Mouse (Mus musculus) heart, embryonic 10.5 days (tissue): Measurements from ENCODE around the gene Pdlim5. TPM values are rescaled to one million over a fixed set of nuclear protein-coding genes. Genes with fewer than 3 reads are reported as not detected.

Experiments used
- DNase-seq: peaks from one replicate; pipeline ENCODE4 v3.0.0-alpha.2; 2017; ENCODE audit warnings: low spot score
- H3K27ac ChIP-seq: fragments of 300-500 bp; sonication (generic); 2 replicates; pipeline ENCODE4 v1.5.1; 2016; ENCODE audit warnings: mild to moderate bottlenecking
- H3K27me3 ChIP-seq: fragments of 300-500 bp; sonication (generic); 2 replicates; pipeline ENCODE4 v1.6.1; 2016; ENCODE audit warnings: mild to moderate bottlenecking; ENCODE audit not compliant: poor library complexity, insufficient read depth, severe bottlenecking
- H3K36me3 ChIP-seq: fragments of 300-500 bp; sonication (generic); 2 replicates; pipeline ENCODE4 v1.6.1; 2016; ENCODE audit warnings: mild to moderate bottlenecking, moderate library complexity
- H3K4me1 ChIP-seq: fragments of 300-500 bp; sonication (generic); 2 replicates; pipeline ENCODE4 v1.6.1; 2016; ENCODE audit warnings: mild to moderate bottlenecking
- H3K4me3 ChIP-seq: fragments of 300-500 bp; sonication (generic); 2 replicates; pipeline ENCODE4 v1.5.1; 2016; ENCODE audit warnings: mild to moderate bottlenecking, moderate library complexity
- H3K9me3 ChIP-seq: fragments of 300-500 bp; sonication (generic); 2 replicates; pipeline ENCODE4 v1.6.1; 2016; ENCODE audit warnings: mild to moderate bottlenecking, moderate library complexity
- WGBS: fragments of 180-500 bp; shearing (Covaris S2); methylation state at CpG from one replicate; pipeline ENCODE4 v1.1.7; 2016; 5-methylcytosine and 5-hydroxymethylcytosine counted together
- polyA plus RNA-seq: library from polyadenylated mRNA; unstranded; fragments of >200 nt; fragmentation: Nextera tagmentation; extraction: Ambion mirVana; gene quantifications from 2 replicates; pipeline ENCODE4 v1.2.1, GENCODE M21; 2016

Gene Pdlim5
- polyA plus RNA-seq, 1 experiment from 2014 or later, result 162 TPM

DNA sequence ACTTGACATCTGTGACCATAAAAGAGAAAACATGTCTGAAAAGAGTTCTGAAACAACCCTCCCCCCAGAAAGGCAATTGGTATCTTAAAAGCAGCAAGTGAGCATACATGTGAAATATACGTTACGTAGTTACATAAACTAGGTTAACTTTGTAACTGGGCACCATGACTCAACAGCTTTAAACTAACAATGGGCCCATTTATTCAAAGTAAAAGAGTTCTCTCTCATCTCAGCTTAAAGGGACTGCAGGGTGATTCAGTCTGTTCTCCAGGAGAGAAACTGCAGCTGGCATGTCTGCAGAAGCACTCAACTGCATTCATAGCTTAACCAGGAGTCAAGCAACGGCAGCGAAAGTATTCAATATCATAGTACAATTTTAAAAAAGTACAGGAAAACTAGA, 7.3 kb downstream of the Pdlim5 start:
- no peak overlapping the region for H3K27ac ChIP-seq
- no peaks in the 10 kb centered on the region for H3K27me3 ChIP-seq
- no peaks in the 10 kb centered on the region for H3K9me3 ChIP-seq
- H3K4me3 ChIP-seq, result no peak overlapping the region
- no peak for DNase-seq
- peaks cover 20% of the 10 kb centered on the region for H3K4me1 ChIP-seq
- WGBS, result 72% methylated on average over 4 of the region's 4 CpGs
- peaks cover 28% of the 10 kb centered on the region; the same call in 1 of the 2 replicates for H3K36me3 ChIP-seq

- Histone ChIP-seq H3K27ac (no peak overlapping the region), H3K4me3 (no peak overlapping the region), H3K9me3 (no peaks in the 10 kb centered on the region), H3K27me3 (no peaks in the 10 kb centered on the region), H3K36me3 (peaks cover 30% of the 10 kb centered on the region; the same call in 1 of the 2 replicates), H3K4me1 (peaks cover 20% of the 10 kb centered on the region)
- 93% methylated on average over 4 of the region's 4 CpGs for WGBS
- no peak for DNase-seq
These were observed 9.0 kb downstream of the Pdlim5 start for GRCm38 (mm10) chr3:142386505-142386904.

DNA sequence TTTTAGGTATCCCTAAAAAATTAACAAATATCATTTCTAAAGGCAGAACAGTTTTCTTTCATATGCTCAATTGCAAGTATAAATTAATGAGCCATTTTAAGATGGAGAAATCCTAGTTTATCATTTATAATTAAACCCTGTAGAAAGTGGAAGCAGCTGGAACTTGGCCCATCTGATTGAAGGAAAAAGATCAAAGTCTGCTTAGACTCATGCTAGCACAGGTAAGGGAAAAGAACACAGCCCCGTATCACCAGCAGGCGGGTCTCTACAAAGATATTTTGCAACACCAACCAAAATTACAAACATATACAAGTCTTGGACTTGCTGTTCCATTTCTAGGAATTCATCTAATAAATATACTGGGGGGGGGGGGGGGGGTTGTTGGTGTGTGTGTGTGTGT, 9.8 kb downstream of the Pdlim5 start:
- Histone ChIP-seq H3K9me3 (no peaks in the 10 kb centered on the region), H3K4me3 (no peak overlapping the region), H3K27me3 (no peaks in the 10 kb centered on the region), H3K4me1 (peaks cover 16% of the 10 kb centered on the region), H3K27ac (no peak overlapping the region), H3K36me3 (peaks cover 23% of the 10 kb centered on the region; the same call in 1 of the 2 replicates)
- no peak for DNase-seq
- WGBS, result 92% methylated on average over 2 of the region's 2 CpGs

- H3K36me3 ChIP-seq, result peaks cover 22% of the 10 kb centered on the region; the same call in 1 of the 2 replicates
- peaks cover 4% of the 10 kb centered on the region; the same call in 1 of the 2 replicates for H3K4me1 ChIP-seq
- H3K9me3 ChIP-seq, result no peaks in the 10 kb centered on the region
- no peak for DNase-seq
- no peaks in the 10 kb centered on the region for H3K27me3 ChIP-seq
- no peak overlapping the region for H3K27ac ChIP-seq
- WGBS, result 71% methylated on average over 1 of the region's 1 CpGs
- no peak overlapping the region for H3K4me3 ChIP-seq
These were observed 18.9 kb downstream of the Pdlim5 start for GRCm38 (mm10) chr3:142376638-142377037.

DNA sequence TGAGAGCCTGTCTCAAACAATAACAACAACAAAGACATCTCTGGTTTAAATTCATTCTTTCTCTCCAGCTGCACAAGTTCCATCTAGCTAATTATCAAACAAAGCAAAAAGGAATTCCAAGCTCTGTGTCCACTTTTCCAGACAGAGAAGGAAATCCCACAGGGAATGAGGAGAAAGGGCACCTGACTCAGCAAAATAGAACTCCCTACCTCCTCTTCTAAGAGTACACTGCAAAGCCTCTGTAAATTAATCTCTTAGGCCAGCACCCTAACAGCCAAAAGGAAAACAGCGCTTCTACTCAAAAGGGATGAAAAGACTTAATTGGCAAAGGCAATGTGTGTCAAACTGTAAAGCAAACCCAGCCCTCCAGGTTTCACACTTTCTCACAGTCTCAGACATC, 20.4 kb downstream of the Pdlim5 start:
- H3K4me1 ChIP-seq, result 0 out of 2 replicates have a peak, but pooled peaks cover under 1% of the 10 kb centered on the region
- no peak overlapping the region for H3K27ac ChIP-seq
- H3K9me3 ChIP-seq, result no peaks in the 10 kb centered on the region
- WGBS, result 36% methylated on average over 1 of the region's 1 CpGs
- H3K36me3 ChIP-seq, result peaks cover 22% of the 10 kb centered on the region; the same call in 1 of the 2 replicates
- H3K4me3 ChIP-seq, result no peak overlapping the region
- no peaks in the 10 kb centered on the region for H3K27me3 ChIP-seq
- DNase-seq, result no peak

DNA sequence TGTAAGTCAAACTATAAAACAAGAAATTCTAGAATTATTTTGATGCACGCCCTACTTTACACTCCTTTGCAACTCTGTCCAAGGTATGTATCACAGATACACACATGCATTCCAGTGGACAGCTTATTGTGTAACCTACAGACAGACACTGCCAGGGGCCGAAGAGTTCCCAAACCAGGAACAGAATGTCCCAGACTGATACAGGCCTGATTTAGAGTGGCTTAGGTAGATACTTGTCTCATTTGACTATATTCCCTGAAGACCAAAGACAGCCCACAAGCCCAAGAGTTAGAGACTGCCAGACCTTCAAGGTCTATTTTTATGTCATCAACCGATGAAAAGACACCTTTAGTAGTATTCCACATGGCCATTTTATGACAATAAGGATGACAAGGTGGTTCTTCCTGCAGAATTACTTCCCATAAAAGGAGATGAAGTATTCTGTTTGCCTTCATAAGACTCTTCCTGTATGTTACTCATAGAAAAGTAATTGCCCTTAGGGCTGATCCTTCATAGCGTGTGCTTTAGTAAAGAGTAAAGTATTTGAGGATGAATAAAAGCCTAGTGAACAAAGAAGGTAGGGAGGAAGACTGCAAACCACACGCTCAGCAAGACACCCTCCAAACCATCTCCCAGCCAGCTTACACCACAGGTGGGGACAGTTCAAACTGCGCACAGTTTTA, 22.9 kb downstream of the Pdlim5 start:
- WGBS, result 93% methylated on average over 6 of the region's 6 CpGs
- Histone ChIP-seq H3K9me3 (no peaks in the 10 kb centered on the region), H3K27ac (no peak overlapping the region), H3K36me3 (peaks cover 8% of the 10 kb centered on the region; the same call in 1 of the 2 replicates), H3K4me3 (no peak overlapping the region), H3K27me3 (no peaks in the 10 kb centered on the region), H3K4me1 (peaks cover 5% of the 10 kb centered on the region; the same call in 1 of the 2 replicates)
- DNase-seq, result no peak

DNA sequence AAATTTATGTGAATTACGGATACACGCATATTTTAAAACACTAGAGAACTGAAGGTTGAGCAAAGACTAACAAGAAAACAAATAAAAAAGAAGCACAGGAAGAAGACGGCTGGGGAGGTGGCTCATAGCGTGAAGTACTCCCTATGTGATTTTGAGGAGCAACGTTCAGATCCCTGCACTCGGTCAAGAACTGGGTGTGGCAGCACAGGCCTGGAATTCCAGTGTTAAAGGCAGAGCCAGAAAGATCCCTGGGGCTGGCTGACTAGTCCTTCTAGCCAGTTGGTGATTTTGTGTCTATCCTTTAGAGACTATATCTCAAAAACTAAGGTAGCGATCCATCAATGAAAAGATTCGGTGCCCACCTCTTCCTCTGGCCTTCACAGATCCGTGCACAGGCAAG, 27.1 kb downstream of the Pdlim5 start:
- Histone ChIP-seq H3K27me3 (no peaks in the 10 kb centered on the region), H3K36me3 (peaks cover 7% of the 10 kb centered on the region; the same call in 1 of the 2 replicates), H3K4me1 (peaks cover 5% of the 10 kb centered on the region; the same call in 1 of the 2 replicates), H3K27ac (no peak overlapping the region), H3K9me3 (no peaks in the 10 kb centered on the region), H3K4me3 (no peak overlapping the region)
- no peak for DNase-seq
- 74% methylated on average over 9 of the region's 9 CpGs for WGBS

DNA sequence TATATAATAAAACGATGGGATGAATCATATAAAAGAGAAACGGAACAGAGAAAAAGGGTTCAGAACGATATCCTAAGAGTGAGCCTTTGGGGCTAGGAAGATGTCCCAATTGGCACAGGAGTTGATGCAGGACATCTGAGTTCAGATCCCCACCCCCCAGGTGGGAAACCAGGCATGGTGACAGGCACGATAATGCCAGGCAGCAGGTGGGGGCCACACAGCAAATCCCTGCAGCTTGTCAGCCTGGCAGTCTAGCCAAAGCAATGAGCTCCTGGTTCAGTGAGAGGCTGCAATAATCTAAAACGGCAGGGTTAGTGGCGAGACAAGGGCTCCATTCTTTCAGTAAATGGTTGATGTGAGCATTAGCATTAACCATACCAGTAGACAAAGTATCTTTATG, 33.4 kb downstream of the Pdlim5 start:
- Histone ChIP-seq H3K4me3 (no peak overlapping the region), H3K36me3 (0 out of 2 replicates have a peak, but pooled peaks cover 2% of the 10 kb centered on the region), H3K4me1 (0 out of 2 replicates have a peak, but pooled peaks cover 2% of the 10 kb centered on the region), H3K27ac (no peak overlapping the region), H3K9me3 (no peaks in the 10 kb centered on the region), H3K27me3 (no peaks in the 10 kb centered on the region)
- DNase-seq, result no peak
- WGBS, result 74% methylated on average over 6 of the region's 6 CpGs

- Histone ChIP-seq H3K27me3 (no peaks in the 10 kb centered on the region), H3K36me3 (0 out of 2 replicates have a peak, but pooled peaks cover 2% of the 10 kb centered on the region), H3K4me3 (no peak overlapping the region), H3K4me1 (0 out of 2 replicates have a peak, but pooled peaks cover 2% of the 10 kb centered on the region), H3K27ac (no peak overlapping the region), H3K9me3 (no peaks in the 10 kb centered on the region)
- DNase-seq, result no peak
These were observed 36.5 kb downstream of the Pdlim5 start for GRCm38 (mm10) chr3:142358951-142359350.

- no peak overlapping the region for H3K27ac ChIP-seq
- no peak for DNase-seq
- WGBS, result 76% methylated on average over 4 of the region's 4 CpGs
- H3K9me3 ChIP-seq, result no peaks in the 10 kb centered on the region
- no peak overlapping the region for H3K4me3 ChIP-seq
- H3K4me1 ChIP-seq, result no peaks in the 10 kb centered on the region
- no peaks in the 10 kb centered on the region for H3K27me3 ChIP-seq
- H3K36me3 ChIP-seq, result peaks cover 9% of the 10 kb centered on the region; the same call in 1 of the 2 replicates
These were observed 38.8 kb downstream of the Pdlim5 start for GRCm38 (mm10) chr3:142356661-142357060.

GRCm38 (mm10) chr3:142353218-142353617, 42.3 kb downstream of the Pdlim5 start:
- DNase-seq, result no peak
- Histone ChIP-seq H3K36me3 (peaks cover 30% of the 10 kb centered on the region), H3K27me3 (no peaks in the 10 kb centered on the region), H3K9me3 (no peaks in the 10 kb centered on the region), H3K27ac (no peak overlapping the region), H3K4me3 (no peak overlapping the region), H3K4me1 (no peaks in the 10 kb centered on the region; the same call in 1 of the 2 replicates)
- WGBS, result 73% methylated on average over 1 of the region's 1 CpGs

GRCm38 (mm10) chr3:142350513-142350912, 45.0 kb downstream of the Pdlim5 start:
- H3K27me3 ChIP-seq, result no peaks in the 10 kb centered on the region
- H3K36me3 ChIP-seq, result peaks cover 32% of the 10 kb centered on the region
- WGBS, result 82% methylated on average over 3 of the region's 3 CpGs
- peaks cover 4% of the 10 kb centered on the region for H3K4me1 ChIP-seq
- no peak for DNase-seq
- H3K9me3 ChIP-seq, result no peaks in the 10 kb centered on the region
- no peak overlapping the region for H3K4me3 ChIP-seq
- no peak overlapping the region for H3K27ac ChIP-seq

DNA sequence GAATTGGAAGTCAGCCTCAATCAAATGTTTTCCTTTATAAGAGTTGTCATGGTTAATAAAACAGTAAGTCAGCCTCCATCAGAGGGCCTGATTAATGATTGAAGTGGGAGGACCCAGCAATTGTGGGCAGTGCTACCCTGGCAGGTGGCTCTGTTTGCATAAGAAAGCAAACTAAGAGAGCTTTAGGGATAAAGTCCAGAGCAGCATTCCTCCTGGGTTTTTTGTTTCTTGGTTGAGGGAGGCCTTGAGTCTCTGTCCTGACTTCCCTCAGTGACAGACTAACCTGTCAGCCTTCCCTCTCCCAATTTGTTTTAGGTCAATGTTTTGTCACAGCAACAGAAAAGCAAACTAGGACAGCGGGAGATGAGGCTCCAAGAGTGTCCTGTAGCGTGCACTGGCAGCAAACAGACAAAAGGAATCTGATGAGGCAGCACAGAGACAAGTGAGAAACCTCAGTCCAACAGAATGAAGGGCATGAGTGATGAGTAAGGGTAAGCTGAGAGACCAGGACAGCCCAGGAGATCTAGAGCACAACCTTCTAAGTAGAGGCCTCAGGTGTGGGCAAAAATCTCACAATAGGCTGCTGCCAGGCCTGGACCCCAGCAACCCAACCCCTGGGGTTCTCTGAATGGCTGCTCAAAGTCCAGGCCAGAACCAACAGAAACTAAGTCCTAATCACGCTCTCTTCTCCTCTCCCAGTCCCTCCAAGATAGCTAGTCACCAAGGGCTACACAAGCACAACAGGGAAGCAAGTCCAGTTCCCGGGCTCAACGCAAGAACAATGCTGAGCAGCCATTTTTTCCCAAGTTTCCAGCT, 46.5 kb downstream of the Pdlim5 start:
- no peak for DNase-seq
- Histone ChIP-seq H3K27me3 (no peaks in the 10 kb centered on the region), H3K9me3 (no peaks in the 10 kb centered on the region), H3K27ac (no peak overlapping the region), H3K4me1 (peaks cover 4% of the 10 kb centered on the region), H3K36me3 (peaks cover 32% of the 10 kb centered on the region), H3K4me3 (no peak overlapping the region)
- WGBS, result 83% methylated on average over 5 of the region's 5 CpGs
